Mouse (Mus musculus): ENCODE data around the gene Prkcq. TPM values are rescaled to one million over a fixed set of nuclear protein-coding genes. Genes with fewer than 3 reads are reported as not detected.

Prkcq gene
- total and polyA plus RNA-seq, 2 experiments = 0.29 to 1.8 TPM

- Histone ChIP-seq H3K27ac (replicated peaks; ENCODE audit: insufficient read depth, low read depth, low read length) (no peak overlapping the region), H3K36me3 (ENCODE audit: control insufficient read depth, insufficient read depth, low read length) (no peaks in the 10 kb centered on the region), H3K4me3 (ENCODE audit: insufficient read depth, low read depth, low read length) (no peak overlapping the region), H3K4me1 (ENCODE audit: control insufficient read depth, insufficient read depth, low read length) (no peaks in the 10 kb centered on the region; the same call in 1 of the 2 replicates), H3K27me3 (ENCODE audit: control insufficient read depth, insufficient read depth, low read length) (no peaks in the 10 kb centered on the region), H3K9ac (ENCODE audit: low read depth, low read length) (no peak overlapping the region), H3K79me2 (ENCODE audit: control insufficient read depth, insufficient read depth, low read length) (no peaks in the 10 kb centered on the region)
- TF ChIP-seq CTCF (IDR thresholded peaks at IDR 0.05; ENCODE audit: low read depth, low read length) = no peak
- no peak for TF ChIP-seq POLR2A (IDR thresholded peaks at IDR 0.05; ENCODE audit: extremely low read depth, insufficient read depth, low read length)
- no peak for DNase-seq (ENCODE audit: extremely low read depth, low read depth, low spot score)
- WGBS = 78% methylated on average over 2 of the region's 2 CpGs
These were observed 24.2 kb downstream of the Prkcq start for GRCm38 (mm10) chr2:11196071-11196470.

DNA sequence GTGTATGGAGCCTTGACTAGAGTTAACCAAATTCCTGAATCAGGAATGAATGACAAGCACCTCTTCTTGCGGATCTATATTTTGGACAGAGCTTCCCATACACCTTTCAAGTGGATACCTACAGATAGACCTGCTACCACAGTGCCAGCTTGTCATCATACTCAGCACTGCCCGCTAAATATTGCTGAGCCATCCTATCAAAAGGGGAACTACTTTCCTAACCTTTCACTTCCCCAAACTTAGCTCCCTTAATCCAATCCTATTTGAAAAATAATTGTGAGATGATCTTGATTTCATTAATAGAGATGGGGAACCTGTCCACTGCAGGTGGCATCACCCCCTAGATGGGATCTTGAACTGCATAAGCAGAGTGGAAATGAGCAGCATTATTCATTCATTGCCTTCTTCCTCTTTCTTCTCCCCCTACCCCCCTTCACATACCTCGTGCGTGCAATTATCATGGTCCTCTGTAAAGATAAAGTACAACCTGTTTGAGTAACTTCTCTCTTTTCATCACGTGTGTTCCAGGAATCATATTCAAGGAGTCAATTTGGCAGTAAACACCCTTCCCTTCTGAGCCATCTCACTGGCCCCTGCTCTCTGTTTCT, 25.1 kb downstream of the Prkcq start:
- Histone ChIP-seq H3K9ac (ENCODE audit: low read depth, low read length) (no peak overlapping the region), H3K27ac (replicated peaks; ENCODE audit: insufficient read depth, low read depth, low read length) (no peak overlapping the region), H3K27me3 (ENCODE audit: control insufficient read depth, insufficient read depth, low read length) (no peaks in the 10 kb centered on the region), H3K4me1 (ENCODE audit: control insufficient read depth, insufficient read depth, low read length) (no peaks in the 10 kb centered on the region; the same call in 1 of the 2 replicates), H3K79me2 (ENCODE audit: control insufficient read depth, insufficient read depth, low read length) (no peaks in the 10 kb centered on the region), H3K36me3 (ENCODE audit: control insufficient read depth, insufficient read depth, low read length) (no peaks in the 10 kb centered on the region), H3K4me3 (ENCODE audit: insufficient read depth, low read depth, low read length) (no peak overlapping the region)
- TF ChIP-seq CTCF (IDR thresholded peaks at IDR 0.05; ENCODE audit: low read depth, low read length) = no peak
- TF ChIP-seq POLR2A (IDR thresholded peaks at IDR 0.05; ENCODE audit: extremely low read depth, insufficient read depth, low read length) = no peak
- DNase-seq (ENCODE audit: extremely low read depth, low read depth, low spot score) = no peak
- WGBS = 79% methylated on average over 5 of the region's 5 CpGs

GRCm38 (mm10) chr2:11199624-11200023, 27.7 kb downstream of the Prkcq start:
- H3K4me1 ChIP-seq (ENCODE audit: control insufficient read depth, insufficient read depth, low read length) = no peaks in the 10 kb centered on the region
- no peak for TF ChIP-seq POLR2A (IDR thresholded peaks at IDR 0.05; ENCODE audit: extremely low read depth, insufficient read depth, low read length)
- no peak for TF ChIP-seq CTCF (IDR thresholded peaks at IDR 0.05; ENCODE audit: low read depth, low read length)
- H3K27ac ChIP-seq (replicated peaks; ENCODE audit: insufficient read depth, low read depth, low read length) = no peak overlapping the region
- no peak overlapping the region for H3K4me3 ChIP-seq (ENCODE audit: insufficient read depth, low read depth, low read length)
- H3K27me3 ChIP-seq (ENCODE audit: control insufficient read depth, insufficient read depth, low read length) = no peaks in the 10 kb centered on the region
- H3K36me3 ChIP-seq (ENCODE audit: control insufficient read depth, insufficient read depth, low read length) = no peaks in the 10 kb centered on the region
- WGBS = 57% methylated on average over 5 of the region's 5 CpGs
- no peaks in the 10 kb centered on the region for H3K79me2 ChIP-seq (ENCODE audit: control insufficient read depth, insufficient read depth, low read length)
- H3K9ac ChIP-seq (ENCODE audit: low read depth, low read length) = no peak overlapping the region
- no peak for DNase-seq (ENCODE audit: extremely low read depth, low read depth, low spot score)

DNA sequence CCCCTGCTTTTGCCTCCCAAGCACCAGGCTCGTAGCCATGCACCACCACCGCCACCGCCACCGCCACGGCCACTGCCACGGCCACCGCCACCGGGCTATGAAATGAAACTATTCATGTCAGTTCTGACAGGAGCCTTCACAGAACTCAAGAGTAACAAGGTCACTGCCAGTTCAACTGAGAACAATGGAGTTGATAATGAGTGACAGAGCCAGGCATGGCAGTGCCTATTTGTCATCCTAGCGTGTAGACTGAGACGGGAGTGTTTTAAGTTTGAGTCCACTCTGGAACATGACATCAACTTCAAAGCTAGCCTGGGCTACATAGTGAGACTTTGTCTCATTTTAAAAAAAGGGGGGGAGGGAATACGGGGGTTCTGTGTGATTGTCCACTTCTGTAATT, 30.9 kb downstream of the Prkcq start:
- DNase-seq (ENCODE audit: extremely low read depth, low read depth, low spot score) = no peak
- no peak overlapping the region for H3K9ac ChIP-seq (ENCODE audit: low read depth, low read length)
- H3K27ac ChIP-seq (replicated peaks; ENCODE audit: insufficient read depth, low read depth, low read length) = no peak overlapping the region
- WGBS = 90% methylated on average over 11 of the region's 11 CpGs
- H3K27me3 ChIP-seq (ENCODE audit: control insufficient read depth, insufficient read depth, low read length) = no peaks in the 10 kb centered on the region
- TF ChIP-seq POLR2A (IDR thresholded peaks at IDR 0.05; ENCODE audit: extremely low read depth, insufficient read depth, low read length) (no peak), CTCF (IDR thresholded peaks at IDR 0.05; ENCODE audit: low read depth, low read length) (no peak)
- H3K4me3 ChIP-seq (ENCODE audit: insufficient read depth, low read depth, low read length) = no peak overlapping the region
- no peaks in the 10 kb centered on the region for H3K36me3 ChIP-seq (ENCODE audit: control insufficient read depth, insufficient read depth, low read length)
- H3K4me1 ChIP-seq (ENCODE audit: control insufficient read depth, insufficient read depth, low read length) = no peaks in the 10 kb centered on the region
- H3K79me2 ChIP-seq (ENCODE audit: control insufficient read depth, insufficient read depth, low read length) = no peaks in the 10 kb centered on the region

- WGBS = 77% methylated on average over 5 of the region's 5 CpGs
These were observed 31.4 kb downstream of the Prkcq start for GRCm38 (mm10) chr2:11203261-11203660.

DNA sequence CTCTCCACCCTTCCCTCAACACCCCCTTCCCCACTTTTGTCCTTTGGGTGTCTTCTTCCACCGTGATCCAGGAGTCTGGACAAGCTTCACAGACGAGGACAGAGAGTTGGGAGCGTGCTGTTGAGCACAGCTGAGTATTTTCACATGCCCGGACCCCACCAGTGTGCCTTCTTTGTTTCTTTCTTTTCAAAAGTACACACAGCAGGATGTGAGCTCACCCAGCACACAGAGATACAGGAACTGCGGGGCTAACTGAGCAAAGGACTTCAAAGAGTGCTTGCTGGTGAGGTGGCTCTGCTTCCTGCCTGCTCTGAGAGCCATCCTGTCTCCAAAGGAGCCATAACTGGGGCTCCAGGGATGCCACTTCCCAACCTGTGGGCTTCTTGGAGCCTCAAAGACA, 32.3 kb downstream of the Prkcq start:
- H3K4me3 ChIP-seq (ENCODE audit: insufficient read depth, low read depth, low read length) = no peak overlapping the region
- H3K4me1 ChIP-seq (ENCODE audit: control insufficient read depth, insufficient read depth, low read length) = no peaks in the 10 kb centered on the region
- no peak overlapping the region for H3K27ac ChIP-seq (replicated peaks; ENCODE audit: insufficient read depth, low read depth, low read length)
- H3K9ac ChIP-seq (ENCODE audit: low read depth, low read length) = no peak overlapping the region
- no peak for TF ChIP-seq CTCF (IDR thresholded peaks at IDR 0.05; ENCODE audit: low read depth, low read length)
- TF ChIP-seq POLR2A (IDR thresholded peaks at IDR 0.05; ENCODE audit: extremely low read depth, insufficient read depth, low read length) = no peak
- no peak for DNase-seq (ENCODE audit: extremely low read depth, low read depth, low spot score)
- H3K79me2 ChIP-seq (ENCODE audit: control insufficient read depth, insufficient read depth, low read length) = no peaks in the 10 kb centered on the region
- WGBS = 69% methylated on average over 5 of the region's 5 CpGs
- no peaks in the 10 kb centered on the region for H3K27me3 ChIP-seq (ENCODE audit: control insufficient read depth, insufficient read depth, low read length)
- H3K36me3 ChIP-seq (ENCODE audit: control insufficient read depth, insufficient read depth, low read length) = no peaks in the 10 kb centered on the region

More at GRCm38 (mm10) chr2:11203261-11203660, 31.4 kb downstream of the Prkcq start:
- no peak overlapping the region for H3K9ac ChIP-seq (ENCODE audit: low read depth, low read length)
- DNase-seq (ENCODE audit: extremely low read depth, low read depth, low spot score) = no peak
- TF ChIP-seq CTCF (IDR thresholded peaks at IDR 0.05; ENCODE audit: low read depth, low read length) (no peak), POLR2A (IDR thresholded peaks at IDR 0.05; ENCODE audit: extremely low read depth, insufficient read depth, low read length) (no peak)
- no peaks in the 10 kb centered on the region for H3K27me3 ChIP-seq (ENCODE audit: control insufficient read depth, insufficient read depth, low read length)
- H3K27ac ChIP-seq (replicated peaks; ENCODE audit: insufficient read depth, low read depth, low read length) = no peak overlapping the region
- no peaks in the 10 kb centered on the region for H3K4me1 ChIP-seq (ENCODE audit: control insufficient read depth, insufficient read depth, low read length)
- no peaks in the 10 kb centered on the region for H3K79me2 ChIP-seq (ENCODE audit: control insufficient read depth, insufficient read depth, low read length)
- H3K36me3 ChIP-seq (ENCODE audit: control insufficient read depth, insufficient read depth, low read length) = no peaks in the 10 kb centered on the region
- H3K4me3 ChIP-seq (ENCODE audit: insufficient read depth, low read depth, low read length) = no peak overlapping the region
